Mouse (Mus musculus) MEL (cell line): ENCODE data around the gene Olfr263. TPM values are rescaled to one million over a fixed set of nuclear protein-coding genes. Genes with fewer than 3 reads are reported as not detected.

ENCODE experiments used
- DNase-seq: peaks from one replicate; pipeline ENCODE4 v3.0.0; 2011; ENCODE audit warnings: low read depth, low spot score
- H3K27ac ChIP-seq: 2 replicates; pipeline ENCODE4 v1.5.1; 2012; ENCODE audit warnings: low read depth, mild to moderate bottlenecking, control low read depth, low read length, moderate library complexity; ENCODE audit not compliant: control insufficient read depth
- H3K27me3 ChIP-seq, 2 experiments: fragments of 150-350 bp in 1 of 2; sonication (generic) in 1 of 2; 2 replicates each; pipeline ENCODE4 v1.6.1; 2012; ENCODE audit warnings: low read length in 2 of 2, mild to moderate bottlenecking in 2 of 2, improper control_type of control experiment in 1 of 2, moderate library complexity in 1 of 2; ENCODE audit not compliant: insufficient read depth in 2 of 2, control insufficient read depth in 1 of 2
- H3K36me3 ChIP-seq, 2 experiments: 2 replicates each; pipeline ENCODE4 v1.6.1; 2012 to 2014; ENCODE audit warnings: low read length in 2 of 2, improper control_type of control experiment in 1 of 2, inconsistent platforms in 1 of 2, mild to moderate bottlenecking in 1 of 2; ENCODE audit not compliant: insufficient read depth in 2 of 2, control insufficient read depth in 1 of 2
- H3K4me1 ChIP-seq, 2 experiments: fragments of 150-350 bp in 1 of 2; sonication (generic) in 1 of 2; 2 replicates each; pipeline ENCODE4 v1.6.1; 2012; ENCODE audit warnings: low read length in 2 of 2, improper control_type of control experiment in 1 of 2, mild to moderate bottlenecking in 1 of 2; ENCODE audit not compliant: insufficient read depth in 2 of 2, control insufficient read depth in 1 of 2
- H3K4me3 ChIP-seq, 2 experiments: fragments of 150-350 bp in 1 of 2; sonication (generic) in 1 of 2; 2 replicates each; pipeline ENCODE4 v1.5.1; 2012; ENCODE audit warnings: low read depth in 2 of 2, low read length in 2 of 2, mild to moderate bottlenecking in 2 of 2, moderate library complexity in 2 of 2, control low read depth in 1 of 2, improper control_type of control experiment in 1 of 2; ENCODE audit not compliant: control insufficient read depth in 1 of 2, insufficient read depth in 1 of 2
- H3K79me2 ChIP-seq: 2 replicates; pipeline ENCODE4 v1.6.1; 2012; ENCODE audit warnings: mild to moderate bottlenecking, low read length, moderate library complexity; ENCODE audit not compliant: control insufficient read depth, poor library complexity, insufficient read depth
- H3K9ac ChIP-seq: 2 replicates; pipeline ENCODE4 v1.6.1; 2012; ENCODE audit warnings: low read depth, mild to moderate bottlenecking, control low read depth, low read length, moderate library complexity; ENCODE audit not compliant: control insufficient read depth, poor library complexity, severe bottlenecking
- H3K9me3 ChIP-seq: fragments of 150-350 bp; sonication (generic); replicated peaks from 2 replicates; pipeline ENCODE4 v1.6.1; 2012; ENCODE audit warnings: mild to moderate bottlenecking, low read length, improper control_type of control experiment, moderate library complexity; ENCODE audit not compliant: insufficient read depth
- CHD1 ChIP-seq: IDR thresholded peaks from 2 replicates; pipeline ENCODE4 v1.6.1; 2012; ENCODE audit warnings: low read depth, mild to moderate bottlenecking, inconsistent platforms, low read length, improper control_type of control experiment
- EP300 ChIP-seq, 2 experiments: IDR thresholded peaks; 2 replicates each; pipeline ENCODE4 v1.6.1; 2011; ENCODE audit warnings: improper control_type of control experiment in 2 of 2, low read length in 2 of 2, low read depth in 1 of 2, mild to moderate bottlenecking in 1 of 2
- GABPA ChIP-seq: IDR thresholded peaks from 2 replicates; pipeline ENCODE4 v1.6.1; 2012; ENCODE audit warnings: low read depth, mild to moderate bottlenecking, inconsistent platforms, low read length, improper control_type of control experiment, moderate library complexity
- MXI1 ChIP-seq: IDR thresholded peaks from 2 replicates; pipeline ENCODE4 v1.6.1; 2011; ENCODE audit warnings: mild to moderate bottlenecking, low read depth, low read length, improper control_type of control experiment
- MYC ChIP-seq: IDR thresholded peaks from 2 replicates; pipeline ENCODE4 v1.6.1; 2011; ENCODE audit warnings: low read depth, mild to moderate bottlenecking, low read length, improper control_type of control experiment, moderate library complexity
- NELFE ChIP-seq: IDR thresholded peaks from 2 replicates; pipeline ENCODE4 v1.6.1; 2011; ENCODE audit warnings: low read depth, low read length, improper control_type of control experiment
- NRF1 ChIP-seq: IDR thresholded peaks from 2 replicates; pipeline ENCODE4 v1.6.1; 2014; ENCODE audit warnings: low read depth, mild to moderate bottlenecking, inconsistent platforms, low read length, improper control_type of control experiment, moderate library complexity; ENCODE audit not compliant: poor library complexity, insufficient read depth, severe bottlenecking
- POLR2AphosphoS2 ChIP-seq: IDR thresholded peaks from 2 replicates; pipeline ENCODE4 v1.6.1; 2011; ENCODE audit warnings: low read length, improper control_type of control experiment
- SIN3A ChIP-seq: IDR thresholded peaks from 2 replicates; pipeline ENCODE4 v1.6.1; 2012; ENCODE audit warnings: low read length, improper control_type of control experiment, inconsistent platforms
- TAL1 ChIP-seq: IDR thresholded peaks from 2 replicates; pipeline ENCODE4 v1.6.1; 2012; ENCODE audit warnings: mild to moderate bottlenecking, inconsistent platforms, low read length, moderate library complexity, mixed read lengths
- UBTF ChIP-seq: IDR thresholded peaks from 2 replicates; pipeline ENCODE4 v1.6.1; 2012; ENCODE audit warnings: low read depth, mild to moderate bottlenecking, inconsistent platforms, low read length, improper control_type of control experiment, moderate library complexity, borderline replicate concordance; ENCODE audit not compliant: insufficient read depth
- ZC3H11A ChIP-seq: IDR thresholded peaks from 2 replicates; pipeline ENCODE4 v1.6.1; 2012; ENCODE audit warnings: low read depth, mild to moderate bottlenecking, inconsistent platforms, low read length, improper control_type of control experiment
- polyA plus RNA-seq, 2 experiments: library from polyadenylated mRNA; stranded (reverse) in 1 of 2; unstranded in 1 of 2; fragments of >175 nt in 1 of 2; fragments of >200 nt in 1 of 2; gene quantifications; 2 replicates each; pipeline versions ENCODE4 v1.2.1 to v1.2.4; 2012; ENCODE audit warnings: low replicate concordance in 2 of 2, low read depth in 1 of 2; ENCODE audit not compliant: insufficient read length in 2 of 2, insufficient read depth in 1 of 2, missing spikeins in 1 of 2
- total RNA-seq: library from RNA; depleted of rRNA; stranded (reverse); fragments of 300-350 nt; gene quantifications from 2 replicates; pipeline ENCODE4 v1.2.3, GENCODE M21; 2012

The Olfr263 gene
- total and polyA plus RNA-seq, 3 experiments = not detected

GRCm38 (mm10) chr13:21161591-21161990 lies 32.2 kb downstream of the Olfr263 start:
- no peak overlapping the region for H3K27ac ChIP-seq
- peaks cover 3 to 8% of the 10 kb centered on the region in 2 experiments; a peak in 2 of 4 replicates for H3K4me1 ChIP-seq
- H3K36me3 ChIP-seq = peaks cover 0 to 6% of the 10 kb centered on the region in 2 experiments; a peak in 2 of 4 replicates
- no peaks in the 10 kb centered on the region for H3K9me3 ChIP-seq
- no peaks in the 10 kb centered on the region; the same call in 1 of the 2 replicates for H3K79me2 ChIP-seq
- DNase-seq = no peak
- H3K27me3 ChIP-seq = peaks cover 0 to 6% of the 10 kb centered on the region in 2 experiments; a peak in 2 of 4 replicates
- H3K4me3 ChIP-seq = peak overlapping the region; percentile 33 to 64
- H3K9ac ChIP-seq = peak overlapping the region; percentile 46
- TF ChIP-seq CHD1 (no peak), TAL1 (no peak), MYC (no peak), POLR2AphosphoS2 (no peak), ZC3H11A (no peak), EP300 (IDR thresholded peaks at IDR 0.05; ENCODE audit: low read depth in 1 of 2, low read length in 2 of 2) (no peak), MXI1 (no peak), NRF1 (no peak), GABPA (no peak), SIN3A (no peak), UBTF (no peak), NELFE (no peak)
- TF ChIP-seq, all 39 proteins: peak for 0

GRCm38 (mm10) chr13:21162591-21162990 lies 33.2 kb downstream of the Olfr263 start:
- DNase-seq = no peak
- TF ChIP-seq POLR2AphosphoS2 (no peak), SIN3A (no peak)
- peaks cover 3 to 8% of the 10 kb centered on the region in 2 experiments; a peak in 2 of 4 replicates for H3K4me1 ChIP-seq
- H3K27me3 ChIP-seq = peaks cover 0 to under 1% of the 10 kb centered on the region in 2 experiments; a peak in 1 of 4 replicates
- H3K79me2 ChIP-seq = no peaks in the 10 kb centered on the region; the same call in 1 of the 2 replicates
- no peaks in the 10 kb centered on the region for H3K9me3 ChIP-seq
- H3K36me3 ChIP-seq = peaks cover 0 to 6% of the 10 kb centered on the region in 2 experiments; a peak in 2 of 4 replicates
- no peak overlapping the region for H3K9ac ChIP-seq
- peak overlapping the region in 1 of 2 experiments; percentile 1; a peak in 2 of 4 replicates for H3K4me3 ChIP-seq
- no peak overlapping the region for H3K27ac ChIP-seq
